Mouse (Mus musculus) cerebellum, adult 2 months (tissue): ENCODE results near the gene Fxyd1. TPM values are rescaled to one million over a fixed set of nuclear protein-coding genes. Genes with fewer than 3 reads are reported as not detected.

Source experiments
- DNase-seq, 2 experiments: peaks; one replicate each; pipeline ENCODE4 v3.0.0; 2021
- H3K27ac ChIP-seq: fragments of 200-500 bp; 2 replicates; pipeline ENCODE4 v1.5.1; 2012; ENCODE audit warnings: low read length, control low read depth, inconsistent platforms; ENCODE audit not compliant: insufficient read depth
- H3K27me3 ChIP-seq: fragments of 200-500 bp; 2 replicates; pipeline ENCODE4 v1.6.1; 2012; ENCODE audit warnings: inconsistent platforms, mild to moderate bottlenecking, low read length, moderate library complexity; ENCODE audit not compliant: control insufficient read depth, insufficient read depth
- H3K4me1 ChIP-seq: fragments of 200-500 bp; 2 replicates; pipeline ENCODE4 v1.6.1; 2011; ENCODE audit warnings: low read length; ENCODE audit not compliant: control insufficient read depth, insufficient read depth
- H3K4me3 ChIP-seq: fragments of 200-500 bp; replicated peaks from 2 replicates; pipeline ENCODE3; 2011; ENCODE audit warnings: mild to moderate bottlenecking, low read depth, low read length, control low read depth; ENCODE audit not compliant: insufficient read depth
- CTCF ChIP-seq: fragments of 200-500 bp; IDR thresholded peaks from 2 replicates; pipeline ENCODE4 v1.5.1; 2011; ENCODE audit warnings: low read depth, mild to moderate bottlenecking, control low read depth, low read length, moderate library complexity, borderline replicate concordance; ENCODE audit not compliant: insufficient read depth
- POLR2A ChIP-seq: fragments of 200-500 bp; IDR thresholded peaks from 2 replicates; pipeline ENCODE4 v1.6.1; 2011; ENCODE audit warnings: low read length, control low read depth, borderline replicate concordance; ENCODE audit not compliant: insufficient read depth
- WGBS: fragments of 180-500 bp; shearing (Covaris S2); methylation state at CpG from one replicate; pipeline ENCODE4 v1.1.7; 2018; 5-methylcytosine and 5-hydroxymethylcytosine counted together
- polyA plus RNA-seq: library from polyadenylated mRNA; depleted of rRNA; stranded (reverse); fragments of >200 nt; gene quantifications from 2 replicates; pipeline ENCODE4 v1.2.3, GENCODE M21; 2012

The Fxyd1 gene
- polyA plus RNA-seq, 1 experiment: 202 TPM

GRCm38 (mm10) chr7:31074713-31075069, 17.7 kb upstream of the Fxyd1 start:
- no peak for TF ChIP-seq POLR2A
- no peak for TF ChIP-seq CTCF
- Histone ChIP-seq H3K27me3 (no peaks in the 10 kb centered on the region), H3K4me1 (no peaks in the 10 kb centered on the region; the same call in 1 of the 2 replicates), H3K4me3 (no peak overlapping the region), H3K27ac (no peak overlapping the region)
- peak in 1 of 2 experiments; percentile 38 for DNase-seq
- 31% methylated on average over 5 of the region's 5 CpGs for WGBS

- no peaks in the 10 kb centered on the region for H3K27me3 ChIP-seq
- H3K27ac ChIP-seq: no peak overlapping the region
- no peak overlapping the region for H3K4me3 ChIP-seq
- no peak for TF ChIP-seq CTCF
- TF ChIP-seq POLR2A: no peak
- no peaks in the 10 kb centered on the region; the same call in 1 of the 2 replicates for H3K4me1 ChIP-seq
- WGBS: 16% methylated on average over 7 of the region's 7 CpGs
- DNase-seq: peak; percentile 44 to 62
Observed at GRCm38 (mm10) chr7:31074061-31074712, 17.2 kb upstream of the Fxyd1 start.

GRCm38 (mm10) chr7:31073546-31073945, 16.5 kb upstream of the Fxyd1 start:
- Histone ChIP-seq H3K4me3 (no peak overlapping the region), H3K27ac (no peak overlapping the region)
- TF ChIP-seq POLR2A (no peak), CTCF (no peak)

GRCm38 (mm10) chr7:31072326-31072725, 15.3 kb upstream of the Fxyd1 start:
- no peaks in the 10 kb centered on the region; the same call in 1 of the 2 replicates for H3K4me1 ChIP-seq
- no peak overlapping the region for H3K4me3 ChIP-seq
- TF ChIP-seq POLR2A (no peak), CTCF (no peak)
- no peak overlapping the region for H3K27ac ChIP-seq
- no peaks in the 10 kb centered on the region for H3K27me3 ChIP-seq
- peak in 1 of 2 experiments; percentile 49 for DNase-seq
- WGBS: 49% methylated on average over 9 of the region's 9 CpGs

More at GRCm38 (mm10) chr7:31073546-31073945, 16.5 kb upstream of the Fxyd1 start:
- DNase-seq: peak in 1 of 2 experiments; percentile 38
- Histone ChIP-seq H3K4me1 (no peaks in the 10 kb centered on the region; the same call in 1 of the 2 replicates), H3K27me3 (no peaks in the 10 kb centered on the region)

- TF ChIP-seq POLR2A (no peak), CTCF (no peak)
- WGBS: 54% methylated on average over 6 of the region's 6 CpGs
Observed at GRCm38 (mm10) chr7:31070324-31070723, 13.3 kb upstream of the Fxyd1 start.

GRCm38 (mm10) chr7:31069491-31069890, 12.5 kb upstream of the Fxyd1 start:
- Histone ChIP-seq H3K4me3 (no peak overlapping the region), H3K27ac (no peak overlapping the region), H3K4me1 (no peaks in the 10 kb centered on the region; the same call in 1 of the 2 replicates), H3K27me3 (no peaks in the 10 kb centered on the region)
- 81% methylated on average over 14 of the region's 14 CpGs for WGBS
- DNase-seq: peak in 1 of 2 experiments; percentile 60
- no peak for TF ChIP-seq CTCF
- no peak for TF ChIP-seq POLR2A

More at GRCm38 (mm10) chr7:31070324-31070723, 13.3 kb upstream of the Fxyd1 start:
- H3K27ac ChIP-seq: no peak overlapping the region
- no peaks in the 10 kb centered on the region; the same call in 1 of the 2 replicates for H3K4me1 ChIP-seq
- H3K4me3 ChIP-seq: no peak overlapping the region
- no peaks in the 10 kb centered on the region for H3K27me3 ChIP-seq
- DNase-seq: peak in 1 of 2 experiments; percentile 61

GRCm38 (mm10) chr7:31067836-31068235, 10.8 kb upstream of the Fxyd1 start:
- no peaks in the 10 kb centered on the region for H3K27me3 ChIP-seq
- no peak for TF ChIP-seq POLR2A
- TF ChIP-seq CTCF: no peak
- no peak overlapping the region for H3K27ac ChIP-seq
- no peaks in the 10 kb centered on the region for H3K4me1 ChIP-seq
- 26% methylated on average over 5 of the region's 5 CpGs for WGBS
- peak in 1 of 2 experiments; percentile 20 for DNase-seq
- H3K4me3 ChIP-seq: no peak overlapping the region

- no peak overlapping the region for H3K4me3 ChIP-seq
- H3K27me3 ChIP-seq: no peaks in the 10 kb centered on the region
- no peak for DNase-seq
- H3K27ac ChIP-seq: no peak overlapping the region
- H3K4me1 ChIP-seq: no peaks in the 10 kb centered on the region
- TF ChIP-seq CTCF: no peak
- no peak for TF ChIP-seq POLR2A
- WGBS: 86% methylated on average over 12 of the region's 12 CpGs
Observed at GRCm38 (mm10) chr7:31063074-31063560, 6.1 kb upstream of the Fxyd1 start.
